Mouse (Mus musculus) heart, embryonic 14.5 days (tissue): ENCODE results near the gene Cep112. TPM values are rescaled to one million over a fixed set of nuclear protein-coding genes. Genes with fewer than 3 reads are reported as not detected.

Experiments
- ATAC-seq: fragments of 200-750 bp; cut with Nextera tagmentation; 2 replicates; pipeline ENCODE4 v1.8.0; 2017; ENCODE audit warnings: low read depth, moderate TSS enrichment; ENCODE audit not compliant: insufficient number of reproducible peaks, insufficient read depth, low FRiP score
- H3K27ac ChIP-seq, 2 experiments: fragments of 200-500 bp in 1 of 2; fragments of 300-500 bp in 1 of 2; sonication (generic) in 1 of 2; replicated peaks in 1 of 2; 2 replicates each; pipeline ENCODE4 v1.5.1; 2012 to 2014; ENCODE audit warnings: low read depth in 2 of 2, low read length in 2 of 2, control low read depth in 1 of 2, mild to moderate bottlenecking in 1 of 2, mixed read lengths in 1 of 2; ENCODE audit not compliant: control insufficient read depth in 1 of 2, insufficient read depth in 1 of 2
- H3K27me3 ChIP-seq: fragments of 300-500 bp; sonication (generic); 2 replicates; pipeline ENCODE4 v1.6.1; 2014; ENCODE audit warnings: mild to moderate bottlenecking, low read length, control low read depth; ENCODE audit not compliant: control insufficient read depth, insufficient read depth
- H3K36me3 ChIP-seq: fragments of 300-500 bp; sonication (generic); 2 replicates; pipeline ENCODE4 v1.6.1; 2014; ENCODE audit warnings: mild to moderate bottlenecking, control low read depth, low read length, mixed read lengths; ENCODE audit not compliant: control insufficient read depth, insufficient read depth
- H3K4me1 ChIP-seq, 2 experiments: fragments of 200-500 bp in 1 of 2; fragments of 300-500 bp in 1 of 2; sonication (generic) in 1 of 2; 2 replicates each; pipeline ENCODE4 v1.6.1; 2012 to 2014; ENCODE audit warnings: low read length in 2 of 2, control low read depth in 1 of 2, mixed read lengths in 1 of 2; ENCODE audit not compliant: control insufficient read depth in 2 of 2, insufficient read depth in 2 of 2
- H3K4me2 ChIP-seq: fragments of 300-500 bp; sonication (generic); 2 replicates; pipeline ENCODE4 v1.6.1; 2014; ENCODE audit warnings: mild to moderate bottlenecking, low read length
- H3K4me3 ChIP-seq, 2 experiments: fragments of 200-500 bp in 1 of 2; fragments of 300-500 bp in 1 of 2; sonication (generic) in 1 of 2; 2 replicates each; pipeline ENCODE4 v1.5.1; 2012 to 2014; ENCODE audit warnings: low read length in 2 of 2, mild to moderate bottlenecking in 2 of 2, control low read depth in 1 of 2, low read depth in 1 of 2, moderate library complexity in 1 of 2; ENCODE audit not compliant: control insufficient read depth in 1 of 2, insufficient read depth in 1 of 2
- H3K9ac ChIP-seq: fragments of 300-500 bp; sonication (generic); 2 replicates; pipeline ENCODE4 v1.6.1; 2014; ENCODE audit warnings: mild to moderate bottlenecking, low read length
- H3K9me3 ChIP-seq: fragments of 300-500 bp; sonication (generic); 2 replicates; pipeline ENCODE4 v1.6.1; 2016; ENCODE audit warnings: low read length, control low read depth; ENCODE audit not compliant: control insufficient read depth
- WGBS: fragments of 180-500 bp; shearing (Covaris S2); extraction: QIAGEN DNeasy Blood & Tissue Kit; methylation state at CpG from one replicate; pipeline ENCODE4 v1.1.7; 2014; 5-methylcytosine and 5-hydroxymethylcytosine counted together
- polyA plus RNA-seq: library from polyadenylated mRNA; unstranded; fragments of >200 nt; fragmentation: Nextera tagmentation; extraction: Ambion mirVana; gene quantifications from 2 replicates; pipeline ENCODE4 v1.2.1, GENCODE M21; 2014

The Cep112 gene
- polyA plus RNA-seq, 1 experiment from 2014 or later, result 9.2 TPM

DNA sequence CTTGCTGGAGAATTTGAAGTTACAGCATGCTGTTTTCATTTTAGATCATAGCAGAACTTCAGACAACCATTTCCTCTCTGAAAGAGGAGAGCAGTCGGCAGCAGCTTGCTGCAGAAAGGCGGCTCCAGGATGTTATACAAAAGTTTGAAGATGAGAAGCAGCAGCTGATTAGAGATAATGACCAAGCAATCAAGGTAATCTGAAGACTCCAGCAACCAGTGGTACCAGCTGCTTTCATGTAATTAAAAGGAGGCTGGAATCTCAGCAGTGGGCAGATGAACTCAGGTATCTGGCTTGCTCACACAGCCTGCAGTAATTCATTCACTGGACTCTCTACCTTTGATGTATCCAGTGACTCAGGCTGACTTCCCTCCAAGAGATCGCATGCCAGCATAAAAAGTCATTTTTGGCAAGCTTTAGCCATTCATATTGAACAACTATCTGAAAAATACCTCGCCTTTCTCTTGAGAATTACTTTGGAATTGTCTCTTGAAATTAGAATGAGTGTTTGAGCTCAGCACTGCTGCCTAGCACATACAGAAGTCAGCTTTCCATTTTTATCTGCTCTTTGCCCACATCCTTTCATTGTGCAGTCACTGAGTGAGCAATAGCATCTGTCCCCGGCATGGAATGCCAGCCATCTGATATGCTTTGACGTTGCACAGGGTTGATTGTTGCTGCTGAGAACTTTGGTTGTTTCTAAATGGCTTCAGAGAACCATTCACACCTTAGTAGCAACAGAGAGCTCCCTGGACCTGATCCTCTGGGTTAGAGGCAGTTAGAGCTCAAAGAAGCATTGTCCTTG is 332.8 kb downstream of the Cep112 start:
- no peaks in the 10 kb centered on the region for H3K27me3 ChIP-seq
- no peaks in the 10 kb centered on the region for H3K9me3 ChIP-seq
- no peaks in the 10 kb centered on the region for H3K36me3 ChIP-seq
- H3K4me3 ChIP-seq, result no peak overlapping the region
- no peak overlapping the region for H3K4me2 ChIP-seq
- 26% methylated on average over 6 of the region's 6 CpGs for WGBS
- 0 out of 4 replicates have a peak overlapping the region, but pooled peaks of 1 of the 2 experiments have one; percentile 9 for H3K27ac ChIP-seq
- ATAC-seq, result no peak; the same call in 1 of the 2 replicates
- peaks cover 2 to 17% of the 10 kb centered on the region in 2 experiments; a peak in 3 of 4 replicates for H3K4me1 ChIP-seq
- no peak overlapping the region for H3K9ac ChIP-seq

DNA sequence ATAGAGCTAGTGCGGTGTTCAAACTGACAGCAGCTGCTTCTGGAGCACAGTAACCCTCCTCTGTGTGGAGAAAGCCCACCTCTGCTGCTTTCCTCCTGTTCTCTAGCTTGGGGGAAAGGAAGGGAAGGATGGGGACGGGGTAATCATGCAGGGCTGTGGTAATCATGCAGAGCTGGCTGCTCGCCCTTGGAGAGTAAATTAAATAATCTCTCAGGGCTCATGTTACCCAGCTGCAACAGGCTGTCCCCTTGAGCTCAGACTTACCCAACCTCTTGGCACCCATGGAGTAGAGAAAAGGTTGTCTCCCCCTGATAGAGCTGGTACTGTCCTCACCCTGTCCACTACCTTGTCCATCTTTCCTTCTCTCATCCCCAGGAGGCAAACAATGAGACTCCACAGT is 345.1 kb downstream of the Cep112 start:
- Histone ChIP-seq H3K27me3 (no peaks in the 10 kb centered on the region), H3K4me2 (no peak overlapping the region), H3K4me3 (no peak overlapping the region), H3K27ac (no peak overlapping the region), H3K36me3 (no peaks in the 10 kb centered on the region), H3K4me1 (no peaks in the 10 kb centered on the region), H3K9me3 (no peaks in the 10 kb centered on the region), H3K9ac (no peak overlapping the region)
- 68% methylated on average over 3 of the region's 3 CpGs for WGBS
- no peak for ATAC-seq

DNA sequence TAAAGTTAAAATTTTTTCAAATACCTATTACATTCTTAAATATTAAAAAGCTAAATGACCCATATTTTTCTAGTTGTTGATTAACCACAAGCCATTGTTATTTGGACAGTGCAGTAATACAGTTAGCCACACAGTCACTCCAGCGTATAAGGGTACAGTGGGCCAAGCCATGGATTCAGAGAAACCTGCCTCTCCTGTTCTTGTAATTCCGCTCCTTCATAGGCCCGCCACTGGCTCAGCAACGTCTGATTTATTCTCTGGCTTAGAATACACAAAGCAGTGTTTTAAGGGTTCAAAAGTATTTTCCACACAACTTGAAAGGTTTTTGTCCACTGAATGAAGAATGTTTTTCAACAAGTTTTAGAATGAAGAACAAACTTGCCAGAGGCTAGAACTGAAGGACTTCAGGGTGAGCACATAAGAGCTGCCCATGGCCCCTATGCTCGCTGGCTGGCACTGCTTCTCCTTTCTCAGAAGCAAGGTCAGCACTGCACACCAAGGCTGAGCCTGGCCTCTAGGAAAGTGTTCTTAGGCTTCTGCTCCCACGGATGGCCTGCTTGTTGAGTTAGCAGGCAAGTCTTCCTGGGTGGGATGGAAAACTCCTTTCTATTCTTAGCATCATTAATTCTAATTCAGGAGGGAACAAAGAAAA is 349.2 kb downstream of the Cep112 start:
- Histone ChIP-seq H3K4me2 (no peak overlapping the region), H3K36me3 (no peaks in the 10 kb centered on the region), H3K27me3 (no peaks in the 10 kb centered on the region), H3K4me3 (no peak overlapping the region), H3K27ac (no peak overlapping the region), H3K4me1 (0 out of 4 replicates have a peak, but pooled peaks cover 0 to 5% of the 10 kb centered on the region in 2 experiments), H3K9ac (no peak overlapping the region), H3K9me3 (no peaks in the 10 kb centered on the region)
- no peak for ATAC-seq
- WGBS, result 74% methylated on average over 6 of the region's 6 CpGs

DNA sequence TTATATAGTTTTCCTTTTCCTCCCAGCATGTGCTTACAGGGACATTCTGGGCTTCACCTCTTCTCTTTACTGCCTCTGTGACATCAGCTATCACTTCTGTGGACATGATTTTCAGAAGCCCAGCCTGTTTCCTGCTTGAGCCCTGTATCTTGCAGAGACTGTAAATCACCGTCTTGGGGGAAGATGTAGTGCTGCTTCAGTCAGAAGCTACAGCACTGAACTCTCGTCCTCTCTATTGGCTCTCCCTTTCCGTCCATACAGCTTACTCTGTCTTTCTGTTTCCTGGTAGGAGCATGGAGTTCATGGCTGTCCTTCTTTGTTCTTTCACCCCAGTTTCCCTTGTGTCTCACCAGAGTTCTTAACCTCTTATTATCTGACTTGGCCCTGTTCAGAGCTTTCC is 352.2 kb downstream of the Cep112 start:
- WGBS, result 61% methylated on average over 3 of the region's 3 CpGs
- Histone ChIP-seq H3K36me3 (no peaks in the 10 kb centered on the region), H3K4me2 (no peak overlapping the region)

DNA sequence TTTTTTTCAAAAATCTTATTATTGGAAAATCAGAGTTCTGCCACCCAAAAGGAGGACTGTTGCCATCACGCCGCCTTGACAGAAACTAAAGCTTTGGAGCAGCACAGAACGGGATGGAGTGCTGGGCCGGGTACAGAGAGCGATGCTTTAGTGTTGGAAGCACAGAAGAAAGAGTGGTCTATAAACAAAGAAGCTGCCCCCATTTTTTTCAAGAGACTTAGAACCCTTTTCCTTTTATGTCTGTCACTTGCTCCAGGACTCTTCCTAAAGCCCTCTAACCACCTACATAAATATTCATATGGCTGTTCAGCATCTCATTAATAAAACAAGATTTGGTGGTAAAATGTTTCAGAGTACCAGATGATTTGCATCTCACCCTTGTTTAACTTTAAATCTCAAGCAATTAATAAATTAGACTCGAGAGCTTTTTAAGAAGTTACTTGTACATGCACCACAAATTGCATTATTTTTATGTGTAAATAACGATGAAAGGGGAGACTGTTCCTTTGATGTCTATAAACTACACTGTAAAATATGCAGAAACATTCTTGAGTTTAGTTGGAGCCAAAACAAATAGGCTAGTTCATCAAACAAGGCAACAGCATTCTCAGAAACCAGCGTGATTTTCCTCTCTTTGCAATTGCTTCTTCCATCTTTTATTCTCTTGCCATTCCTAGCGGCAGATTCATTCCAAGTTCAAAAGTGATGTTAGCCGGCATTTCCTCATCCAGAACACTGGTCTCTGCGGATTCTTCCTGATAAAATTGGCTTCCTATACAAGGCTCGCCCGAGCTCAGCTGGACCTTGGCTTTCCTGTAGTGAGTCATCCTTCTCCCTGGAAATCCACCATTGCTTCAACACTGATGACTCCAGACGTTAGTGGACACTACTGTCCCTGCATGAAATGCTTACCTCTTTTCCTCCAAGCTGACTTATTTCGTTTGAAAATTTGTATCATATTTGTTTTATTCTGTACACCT is 355.6 kb downstream of the Cep112 start:
- H3K9me3 ChIP-seq, result no peaks in the 10 kb centered on the region
- 77% methylated on average over 15 of the region's 15 CpGs for WGBS
- no peak overlapping the region for H3K9ac ChIP-seq
- no peak for ATAC-seq
- peaks cover 3 to 5% of the 10 kb centered on the region in 2 experiments; a peak in 2 of 4 replicates for H3K4me1 ChIP-seq
- H3K27ac ChIP-seq, result no peak overlapping the region
- H3K4me2 ChIP-seq, result no peak overlapping the region
- no peaks in the 10 kb centered on the region for H3K27me3 ChIP-seq
- H3K36me3 ChIP-seq, result no peaks in the 10 kb centered on the region
- H3K4me3 ChIP-seq, result no peak overlapping the region

More for the DNA sequence above, 352.2 kb downstream of the Cep112 start:
- Histone ChIP-seq H3K27ac (no peak overlapping the region), H3K4me1 (0 out of 4 replicates have a peak, but pooled peaks cover 0 to 5% of the 10 kb centered on the region in 2 experiments), H3K4me3 (no peak overlapping the region), H3K27me3 (no peaks in the 10 kb centered on the region), H3K9me3 (no peaks in the 10 kb centered on the region), H3K9ac (no peak overlapping the region)
- no peak for ATAC-seq

DNA sequence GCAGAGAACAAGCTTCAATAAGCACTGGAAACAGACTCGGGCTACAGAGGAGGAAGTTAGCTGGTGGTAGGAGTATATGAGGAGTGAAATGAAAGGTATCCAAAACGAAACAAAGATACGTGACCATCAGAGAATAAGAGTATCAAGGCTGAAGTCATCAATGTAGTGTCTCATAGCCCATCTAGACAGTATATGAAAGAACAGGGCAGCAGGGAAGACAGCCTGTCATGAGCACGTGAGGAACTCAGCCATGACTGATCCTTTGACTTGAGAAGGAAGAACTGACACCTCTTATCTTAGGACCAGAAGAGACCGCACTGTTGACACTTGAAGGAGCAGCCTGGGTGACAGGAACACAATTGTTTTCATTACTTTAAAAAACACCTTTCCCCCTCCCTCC is 373.4 kb downstream of the Cep112 start:
- Histone ChIP-seq H3K36me3 (no peaks in the 10 kb centered on the region), H3K4me3 (no peak overlapping the region), H3K4me2 (no peak overlapping the region), H3K27ac (no peak overlapping the region), H3K27me3 (no peaks in the 10 kb centered on the region), H3K9me3 (no peaks in the 10 kb centered on the region), H3K9ac (no peak overlapping the region), H3K4me1 (no peaks in the 10 kb centered on the region)
- ATAC-seq, result no peak
- WGBS, result 56% methylated on average over 5 of the region's 5 CpGs

DNA sequence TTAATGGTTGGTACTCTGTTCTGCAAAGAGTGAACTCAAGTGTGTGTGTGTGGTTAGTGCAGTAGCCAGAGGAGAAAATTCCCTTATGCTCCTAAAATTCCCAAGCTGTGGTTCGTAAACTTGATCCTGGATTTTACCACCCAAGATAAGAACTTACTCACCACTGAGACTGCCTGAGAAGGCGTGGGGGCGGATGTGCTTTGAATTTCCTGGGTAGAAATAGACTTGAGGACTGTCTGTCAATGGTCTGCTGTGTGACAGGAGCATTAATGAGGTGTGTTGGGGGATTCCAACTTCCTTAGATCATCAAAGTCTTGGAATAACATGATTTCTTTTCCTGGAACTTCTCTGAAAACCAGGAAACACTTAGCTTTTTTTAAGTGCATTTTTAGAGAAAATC is 374.7 kb downstream of the Cep112 start:
- WGBS, result 26% methylated on average over 3 of the region's 3 CpGs
- no peaks in the 10 kb centered on the region for H3K9me3 ChIP-seq

More for the DNA sequence above, 374.7 kb downstream of the Cep112 start:
- Histone ChIP-seq H3K9ac (no peak overlapping the region), H3K36me3 (no peaks in the 10 kb centered on the region), H3K4me1 (no peaks in the 10 kb centered on the region), H3K27ac (no peak overlapping the region), H3K4me3 (no peak overlapping the region), H3K4me2 (no peak overlapping the region), H3K27me3 (no peaks in the 10 kb centered on the region)
- no peak for ATAC-seq
